Mouse (Mus musculus): ENCODE data around the gene Chchd4. TPM values are rescaled to one million over a fixed set of nuclear protein-coding genes. Genes with fewer than 3 reads are reported as not detected.
"Not testable (repeated sequence)": the region's sequence is repeated elsewhere in the genome, so short reads cannot be mapped to it uniquely, and the experiment has no call there.

Gene Chchd4
- total RNA-seq, 2 experiments from 2014 or later: 6.1 to 7.3 TPM

DNA sequence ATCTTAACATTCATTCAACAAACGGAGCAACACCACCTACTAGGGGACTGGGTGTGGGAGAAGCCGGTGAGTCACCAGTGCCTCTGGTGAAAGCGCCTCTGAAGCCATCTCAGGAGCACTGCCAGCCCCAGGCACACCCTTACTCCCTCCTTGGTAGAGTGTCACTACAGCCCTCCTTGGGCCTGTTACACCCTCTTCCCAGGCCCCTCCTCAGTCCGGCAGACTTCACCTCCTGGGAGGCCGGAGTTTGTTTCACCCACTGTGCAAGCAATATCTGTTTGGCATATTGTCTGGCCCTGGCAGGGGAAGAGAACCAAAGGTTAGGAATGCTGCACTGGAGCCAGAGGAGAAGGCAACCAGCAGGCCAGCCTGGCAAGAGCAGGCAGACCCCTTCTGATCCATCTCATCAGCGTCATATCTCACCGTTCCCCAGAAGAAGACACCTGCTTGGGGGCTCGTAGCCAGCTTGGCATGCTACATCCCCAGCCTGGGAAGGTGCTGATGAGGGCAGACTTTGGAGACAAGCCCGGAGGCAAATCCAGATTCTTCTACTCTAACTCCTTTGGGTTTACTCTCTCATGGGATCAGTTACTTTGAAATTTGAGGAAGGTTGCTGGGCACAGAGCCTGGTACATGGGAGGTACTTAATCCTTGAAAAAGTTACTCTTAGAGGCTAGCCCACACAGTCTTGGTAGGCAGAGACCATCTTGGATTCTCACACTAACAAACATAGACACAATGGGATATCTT, 1.3 kb upstream of the Chchd4 start:
- ATAC-seq (ENCODE audit: poor library complexity, severe bottlenecking): peak; percentile 39

DNA sequence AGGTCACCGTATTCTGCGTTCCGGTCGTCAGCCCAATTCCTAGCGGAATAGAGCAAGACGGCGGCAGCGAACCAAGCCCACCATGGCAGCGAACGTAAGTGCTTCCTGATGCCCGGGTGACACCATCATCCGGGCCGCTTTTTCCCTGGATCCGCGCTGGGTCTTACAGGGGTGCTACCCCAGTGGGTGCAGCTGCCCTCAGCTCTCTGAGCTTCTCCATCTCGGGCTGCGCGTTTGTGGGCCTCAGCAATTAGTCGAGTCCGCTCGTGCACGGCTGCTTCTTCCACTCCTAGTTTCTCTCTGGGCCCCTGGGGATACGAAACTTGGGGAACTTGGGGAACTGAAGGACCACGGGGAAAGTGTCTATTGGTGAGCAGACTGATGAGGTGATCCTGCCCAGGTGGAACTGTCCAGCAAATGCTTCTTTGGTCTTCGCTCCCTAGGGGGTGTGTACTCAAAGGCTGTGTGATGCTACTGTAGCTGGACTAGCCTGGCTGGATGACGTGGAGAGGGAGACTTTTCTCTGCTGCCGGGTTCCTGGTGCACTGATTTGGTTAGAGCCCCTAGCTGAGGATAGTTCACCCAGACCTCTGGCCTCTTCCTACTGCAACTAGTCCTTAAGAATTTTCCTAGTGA, 577 bp upstream of the Chchd4 start:
- peak; percentile 27; the same call in 1 of the 2 replicates for ATAC-seq (ENCODE audit: poor library complexity, severe bottlenecking)

DNA sequence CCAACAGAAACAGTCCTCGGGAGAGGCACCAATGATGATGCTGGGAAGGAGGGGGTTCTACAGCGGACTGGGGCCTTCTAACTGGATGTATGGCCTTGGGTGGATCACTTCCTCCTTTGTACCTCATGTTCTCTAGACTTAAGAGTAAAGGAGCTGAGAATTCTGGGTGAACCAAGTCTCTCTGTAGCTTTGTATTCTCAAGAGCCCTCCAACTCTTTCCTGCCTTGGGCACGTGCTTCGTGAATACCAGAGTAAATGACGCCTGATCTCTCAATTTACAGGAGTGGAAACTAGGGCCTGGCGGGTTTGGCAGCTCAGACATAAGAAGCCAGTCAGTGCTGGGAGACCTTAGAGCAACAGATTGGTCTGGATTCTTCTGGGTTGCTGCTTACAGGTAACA, 1.0 kb downstream of the Chchd4 start:
- ATAC-seq (ENCODE audit: poor library complexity, severe bottlenecking): peak; percentile 22; the same call in 1 of the 2 replicates

DNA sequence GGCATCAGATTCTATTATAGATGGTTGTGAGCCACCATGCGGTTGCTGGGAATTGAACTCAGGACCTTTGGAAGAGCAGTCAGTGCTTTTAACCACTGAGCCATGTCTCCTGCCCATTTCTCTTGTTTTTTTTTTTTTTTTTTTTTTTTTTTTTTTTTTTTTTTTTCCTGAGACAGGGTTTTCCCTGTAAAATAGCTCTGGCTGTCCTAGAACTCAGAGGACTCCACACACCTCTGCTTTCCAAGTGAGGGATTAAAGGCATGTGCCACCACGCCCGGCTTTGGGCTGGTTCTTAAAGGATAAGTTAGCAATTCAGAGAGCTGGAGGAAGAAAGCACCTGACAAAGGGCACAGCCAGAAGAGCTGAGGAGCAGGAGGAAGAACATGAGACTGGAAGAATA, 1.9 kb downstream of the Chchd4 start:
- not testable (repeated sequence) for ATAC-seq (ENCODE audit: poor library complexity, severe bottlenecking)

DNA sequence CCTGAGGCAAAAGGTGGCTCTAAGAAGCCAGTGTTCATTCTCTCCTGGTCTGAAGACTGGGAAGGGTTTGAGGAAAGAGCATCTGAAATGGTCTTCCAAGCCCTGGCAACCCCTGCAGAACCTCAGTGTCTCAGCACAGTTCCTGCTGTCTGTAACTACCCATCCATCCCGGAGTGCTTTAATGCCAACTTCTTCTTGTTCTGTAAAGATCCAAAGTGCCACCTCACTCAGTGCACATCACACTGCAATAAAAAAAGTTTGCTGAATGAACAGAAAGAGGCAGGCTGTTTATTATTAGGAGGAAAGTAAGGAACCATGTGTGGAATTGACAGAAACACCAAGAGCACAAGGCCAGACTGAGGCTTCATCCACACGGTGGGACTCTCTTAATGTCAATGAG, 2.6 kb downstream of the Chchd4 start:
- ATAC-seq (ENCODE audit: poor library complexity, severe bottlenecking): no peak

DNA sequence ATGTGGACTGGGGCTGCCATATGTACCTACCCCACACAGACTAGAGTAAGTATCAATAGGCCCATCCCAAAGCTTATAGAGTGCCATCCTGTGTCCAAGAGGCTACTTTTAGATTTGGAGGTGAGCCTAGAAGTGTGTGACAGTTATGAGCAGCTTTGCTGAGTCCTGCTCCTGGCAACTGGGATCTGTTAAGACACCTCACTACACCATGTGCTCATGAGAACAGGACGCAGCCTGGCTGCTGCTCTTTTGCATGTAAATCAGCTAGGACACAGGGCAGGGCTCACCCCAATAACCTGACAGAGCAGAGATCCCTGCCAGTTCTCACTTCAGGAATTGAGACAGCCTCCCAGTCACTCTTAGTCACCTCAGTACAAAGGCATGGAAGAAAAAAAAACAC, 6.2 kb downstream of the Chchd4 start:
- ATAC-seq (ENCODE audit: poor library complexity, severe bottlenecking): no peak

DNA sequence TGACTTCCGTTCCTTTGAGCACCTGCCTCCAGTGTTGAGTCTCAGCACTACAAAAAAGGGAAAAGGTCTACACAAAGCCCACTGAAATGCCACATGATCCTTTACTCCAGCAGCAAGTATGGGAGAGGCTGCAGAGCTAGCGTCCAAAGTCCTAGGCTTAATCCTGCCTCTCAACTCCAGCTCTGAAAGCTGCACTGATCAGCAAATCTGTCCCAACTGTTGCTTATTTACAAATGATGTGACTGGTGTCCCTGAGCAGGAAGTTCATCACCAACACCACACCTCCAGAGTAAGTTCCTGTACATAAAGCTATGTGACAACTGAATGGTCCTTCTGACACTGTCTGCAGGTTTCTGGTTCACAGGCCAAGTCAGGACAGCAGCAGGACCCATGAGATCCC, 7.6 kb downstream of the Chchd4 start:
- ATAC-seq (ENCODE audit: poor library complexity, severe bottlenecking): no peak

DNA sequence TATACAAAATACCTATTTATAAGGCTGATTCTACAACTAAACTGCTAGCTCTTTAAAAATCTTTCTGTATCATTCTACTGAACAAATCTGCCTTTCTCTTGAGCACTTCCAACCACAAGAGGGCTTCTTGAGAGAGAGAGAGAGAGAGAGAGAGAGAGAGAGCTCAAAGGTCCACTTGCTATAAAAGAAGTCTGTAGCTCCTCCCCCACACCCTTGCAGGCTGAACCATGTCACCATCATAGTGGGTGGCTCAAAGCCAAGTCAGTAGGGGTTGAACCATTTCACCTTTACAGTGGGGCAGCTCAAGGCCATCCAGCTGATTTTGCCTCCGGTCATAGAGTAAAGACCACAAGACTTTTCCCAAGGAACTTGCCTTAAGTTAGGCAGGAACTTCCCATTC, 13.9 kb downstream of the Chchd4 start:
- no peak for ATAC-seq (ENCODE audit: poor library complexity, severe bottlenecking)

DNA sequence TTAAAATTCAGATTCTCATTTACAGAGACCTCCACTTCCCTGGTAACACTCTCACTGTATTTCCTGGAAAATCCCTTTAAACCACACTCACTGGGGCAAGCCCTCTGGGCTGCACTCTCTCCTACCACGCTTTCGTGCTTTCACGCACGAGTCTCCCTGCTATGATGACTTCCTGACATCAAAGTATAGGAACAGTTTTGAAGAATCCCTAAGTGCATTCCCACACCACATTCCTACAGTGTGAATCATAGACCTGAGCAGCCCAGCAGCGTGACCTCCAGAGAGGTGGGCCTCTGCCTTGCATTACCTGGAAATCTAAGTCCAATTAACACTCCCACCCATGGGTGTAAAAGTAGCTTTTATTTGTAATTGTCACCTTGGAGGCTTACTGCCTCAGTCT, 18.8 kb downstream of the Chchd4 start:
- ATAC-seq (ENCODE audit: poor library complexity, severe bottlenecking): no peak

DNA sequence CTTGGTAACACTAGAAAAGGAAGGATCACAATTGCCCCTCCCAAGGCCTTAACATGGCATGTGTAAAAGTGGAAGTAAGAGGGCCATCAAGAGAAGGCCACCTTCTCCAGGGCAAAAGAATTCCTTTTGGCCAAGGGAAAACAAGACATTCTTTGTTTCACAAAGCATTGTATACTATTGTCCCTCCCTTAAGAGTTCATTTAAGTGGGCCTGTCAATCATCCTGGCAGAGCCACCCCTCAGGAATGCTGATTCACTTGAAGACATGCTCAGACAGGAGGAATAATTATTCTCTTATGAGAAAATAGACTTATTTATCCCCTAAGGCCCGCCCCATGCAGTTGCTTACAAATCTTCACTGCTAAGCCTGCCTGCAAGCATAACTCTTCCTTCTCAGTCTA, 21.3 kb downstream of the Chchd4 start:
- ATAC-seq (ENCODE audit: poor library complexity, severe bottlenecking): no peak

DNA sequence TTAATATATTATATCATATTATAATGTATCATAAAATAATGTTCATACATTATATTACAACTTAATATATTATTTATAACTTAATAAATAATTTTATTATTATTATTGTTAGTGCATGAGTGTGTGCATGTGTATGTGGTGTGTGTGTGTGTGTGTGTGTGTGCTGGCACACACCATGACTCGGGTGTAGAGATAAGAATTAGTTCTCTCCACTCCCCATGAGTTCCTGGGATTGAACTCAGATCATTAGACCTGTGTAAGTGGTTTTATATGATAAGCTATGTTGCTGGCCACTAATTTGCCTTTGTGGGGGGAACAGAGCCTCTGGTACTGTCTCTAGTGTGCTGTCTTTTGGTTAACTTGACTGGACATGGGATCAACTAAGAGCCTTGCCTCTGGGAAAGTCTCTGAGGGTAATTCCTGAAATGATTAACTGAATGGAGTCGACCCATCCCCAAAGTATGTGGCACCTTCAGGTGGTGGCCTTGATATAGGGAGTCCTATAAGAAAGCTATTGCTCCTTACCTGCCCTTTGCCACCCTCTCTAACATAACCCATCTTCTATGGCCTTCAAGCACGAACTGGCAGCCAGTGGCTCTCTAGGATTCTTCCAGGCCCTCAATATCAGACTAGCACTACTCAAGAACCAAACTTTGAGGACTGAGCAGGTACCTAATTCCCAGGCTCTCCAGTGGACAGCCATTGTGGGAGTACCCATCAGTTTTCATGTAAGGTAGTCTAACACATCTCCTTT, 23.7 kb downstream of the Chchd4 start:
- ATAC-seq (ENCODE audit: poor library complexity, severe bottlenecking): no peak

DNA sequence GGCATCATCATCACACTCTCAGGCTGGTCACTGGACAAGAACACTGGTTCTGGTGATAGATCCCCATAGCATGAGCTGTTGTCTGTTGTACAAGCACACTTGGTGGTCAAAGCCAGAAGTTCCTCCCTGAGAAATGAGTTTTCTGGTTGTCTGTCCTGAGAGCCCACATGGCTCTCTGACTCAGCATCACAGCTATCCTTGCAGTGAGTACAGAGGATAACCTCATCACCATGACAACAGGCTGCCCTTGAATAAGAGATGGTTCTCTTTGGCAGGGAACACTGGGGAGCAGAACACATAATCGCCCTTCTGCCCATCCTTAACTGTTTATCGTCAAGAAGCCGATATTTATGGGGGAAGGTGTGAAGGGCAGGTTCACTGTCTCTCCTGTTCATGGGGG, 28.0 kb downstream of the Chchd4 start:
- no peak for ATAC-seq (ENCODE audit: poor library complexity, severe bottlenecking)

DNA sequence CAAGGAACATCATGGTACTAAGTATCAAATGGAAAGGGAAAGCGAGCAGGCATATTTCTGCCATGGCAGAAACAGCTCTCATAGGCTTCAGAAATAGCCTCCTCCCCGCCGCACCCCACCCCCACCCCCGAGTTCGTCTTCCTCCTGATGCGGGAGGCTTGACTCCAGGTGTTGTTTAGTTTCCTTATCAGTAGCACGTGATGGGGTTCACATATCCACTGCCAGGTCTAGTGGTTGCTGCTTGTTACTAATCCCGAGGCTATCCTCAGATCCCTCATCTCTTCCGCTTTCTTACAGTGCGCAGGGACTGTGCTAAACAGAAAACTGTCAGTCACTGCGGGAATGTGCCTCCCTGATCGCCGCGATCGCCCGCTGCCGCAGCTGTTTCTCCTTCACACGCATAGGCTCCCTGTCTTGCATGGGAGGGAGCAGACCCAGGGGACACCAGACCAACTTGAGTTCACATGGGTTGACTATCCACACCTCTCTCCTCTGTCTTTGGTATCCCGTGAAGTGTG, 32.1 kb downstream of the Chchd4 start:
- peak; percentile 39 for ATAC-seq (ENCODE audit: poor library complexity, severe bottlenecking)

DNA sequence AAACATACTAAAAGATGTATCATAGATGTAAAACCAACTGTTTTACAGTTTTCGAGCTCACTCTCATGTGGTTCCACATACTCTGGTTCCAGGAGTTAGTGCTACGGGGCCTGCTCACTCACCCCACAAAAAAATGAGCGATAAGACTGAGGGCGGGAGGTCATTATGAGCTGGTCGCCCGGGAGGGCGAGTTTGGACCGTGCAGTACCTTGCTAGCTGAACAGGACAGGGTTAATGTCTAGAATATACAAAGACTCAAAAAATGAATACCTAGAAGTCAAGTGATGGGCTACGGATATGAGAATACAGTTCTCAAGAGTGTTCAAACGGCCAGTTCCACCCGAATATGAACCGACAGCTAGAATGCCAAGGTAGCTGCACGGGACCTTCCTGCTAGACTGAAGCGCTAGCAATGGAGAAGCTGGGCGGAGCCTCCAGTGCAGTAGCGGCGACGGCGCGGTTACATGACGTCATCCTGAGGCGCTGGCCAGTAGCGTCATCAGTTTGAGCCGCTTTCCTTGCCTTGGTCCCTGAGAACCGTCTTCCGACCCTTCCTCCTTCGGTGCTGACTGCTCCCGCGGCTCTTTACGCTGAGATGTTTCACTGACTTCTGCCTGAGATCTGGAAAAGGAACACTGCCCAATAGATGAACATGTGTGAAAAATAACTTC, 32.7 kb downstream of the Chchd4 start:
- peak; percentile 99 for ATAC-seq (ENCODE audit: poor library complexity, severe bottlenecking)

DNA sequence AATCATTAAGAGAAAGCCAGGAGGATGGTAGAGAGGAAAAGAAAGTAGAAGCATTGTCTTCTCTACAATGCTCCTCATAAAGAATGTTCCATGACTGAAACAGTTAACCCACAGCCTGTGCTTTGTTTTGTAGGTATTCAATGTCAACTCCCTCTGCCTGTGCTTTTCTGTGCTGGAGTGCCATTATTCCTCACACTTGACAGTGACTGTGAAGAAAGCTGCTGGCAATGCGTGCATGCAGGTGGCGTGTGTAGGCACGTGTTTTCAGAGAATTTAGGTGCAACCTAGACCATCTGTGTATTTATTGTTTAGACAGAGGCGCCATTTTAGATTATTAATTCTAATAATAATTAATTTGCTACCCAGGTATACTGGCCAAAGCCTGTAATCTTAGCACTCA, 49.2 kb downstream of the Chchd4 start:
- ATAC-seq (ENCODE audit: poor library complexity, severe bottlenecking): no peak

DNA sequence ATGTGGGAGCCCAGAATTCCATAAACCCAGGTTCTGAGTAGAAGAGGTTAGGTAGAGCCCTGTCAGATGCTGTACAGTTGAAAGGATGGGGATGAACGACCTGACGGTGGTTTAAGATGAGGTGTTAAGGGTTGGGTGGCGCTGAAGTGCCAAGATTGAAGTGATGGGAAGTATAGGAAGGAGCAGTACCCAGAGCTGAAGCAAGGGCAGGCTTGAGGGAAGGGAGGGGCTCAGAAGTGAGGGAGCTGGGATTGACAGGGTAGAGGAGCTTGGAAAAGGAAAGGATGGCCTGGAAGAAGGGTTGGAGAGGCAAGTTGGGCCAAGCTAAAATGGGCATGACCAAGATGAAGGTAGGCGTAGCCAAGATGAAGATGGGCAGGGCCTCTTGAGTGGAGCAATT, 51.7 kb downstream of the Chchd4 start:
- ATAC-seq (ENCODE audit: poor library complexity, severe bottlenecking): no peak

DNA sequence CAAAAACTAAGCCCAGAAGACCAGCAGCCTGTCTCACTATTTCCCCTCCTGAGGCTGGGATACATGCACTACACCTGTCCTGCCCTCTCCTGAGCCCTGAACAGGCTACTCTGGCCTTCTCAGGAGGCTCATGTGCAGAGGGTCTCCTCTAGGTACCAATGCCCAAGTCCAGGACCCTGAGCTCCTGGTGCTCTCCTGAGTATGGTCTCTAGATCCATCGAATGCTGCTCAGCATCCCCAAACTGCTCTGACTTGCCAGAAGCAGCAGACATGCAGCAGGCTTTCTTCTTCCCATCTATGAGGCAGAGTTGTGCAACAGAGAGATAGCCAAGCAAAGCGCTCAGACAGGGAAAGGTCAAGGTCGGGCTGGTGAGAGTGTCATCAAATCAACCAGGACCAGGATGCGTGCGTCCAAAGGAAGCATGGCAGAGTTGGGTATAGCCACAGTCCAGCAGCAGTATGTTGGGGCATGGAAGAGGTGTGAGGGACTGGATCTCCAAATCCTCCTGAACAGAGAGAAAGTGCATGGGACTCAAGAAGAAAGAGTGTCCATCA, 56.0 kb downstream of the Chchd4 start:
- no peak for ATAC-seq (ENCODE audit: poor library complexity, severe bottlenecking)

DNA sequence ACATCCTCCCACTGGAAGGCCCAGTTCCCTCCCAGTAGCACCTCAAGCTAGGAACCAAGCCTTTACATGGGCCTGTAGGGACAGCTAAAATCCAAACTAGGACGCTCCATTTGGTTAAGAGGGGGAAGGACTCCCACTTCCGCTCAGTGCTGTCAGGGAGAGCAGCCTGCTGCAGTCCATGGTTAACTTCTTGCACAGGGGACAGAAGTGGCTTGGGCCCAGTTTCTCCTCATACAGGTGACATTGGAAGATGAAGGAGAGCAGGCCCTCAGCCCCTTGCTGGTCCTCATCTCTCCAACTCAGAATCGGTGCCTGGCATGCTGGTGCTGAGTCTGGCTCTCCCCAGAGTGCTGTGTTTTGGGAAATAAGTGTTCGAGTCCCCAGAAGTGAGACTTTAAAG, 57.2 kb downstream of the Chchd4 start:
- no peak for ATAC-seq (ENCODE audit: poor library complexity, severe bottlenecking)

DNA sequence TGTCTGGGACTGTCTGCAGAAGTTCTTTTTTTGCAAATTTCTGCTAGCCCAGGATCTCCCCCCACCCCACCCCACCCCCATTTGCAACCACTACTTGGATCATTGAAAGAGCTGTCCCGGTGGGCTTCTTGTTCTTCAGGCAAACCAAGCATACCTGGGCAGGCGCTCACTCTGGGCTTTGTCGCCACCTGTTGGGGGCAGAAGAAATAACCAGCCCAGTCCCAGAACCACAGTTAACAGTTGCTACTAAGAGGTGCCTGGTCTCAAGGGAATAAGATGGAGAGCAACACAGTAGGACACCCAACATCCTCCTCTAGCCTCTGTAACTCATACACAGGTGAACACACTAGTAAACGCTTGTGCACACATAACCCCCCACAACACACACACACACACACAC, 58.5 kb downstream of the Chchd4 start:
- ATAC-seq (ENCODE audit: poor library complexity, severe bottlenecking): peak; percentile 45; the same call in 1 of the 2 replicates

Measured in megakaryocyte, adult 5-6 weeks (primary cell).